Mouse (Mus musculus) spleen, adult 18-20 months (tissue): ENCODE results near the gene Atp6v0e.

ENCODE experiments used
- DNase-seq, 2 experiments: peaks; one replicate each; pipeline ENCODE4 v3.0.0; 2022; ENCODE audit warnings: mixed read lengths in 2 of 2

Gene Atp6v0e

DNA sequence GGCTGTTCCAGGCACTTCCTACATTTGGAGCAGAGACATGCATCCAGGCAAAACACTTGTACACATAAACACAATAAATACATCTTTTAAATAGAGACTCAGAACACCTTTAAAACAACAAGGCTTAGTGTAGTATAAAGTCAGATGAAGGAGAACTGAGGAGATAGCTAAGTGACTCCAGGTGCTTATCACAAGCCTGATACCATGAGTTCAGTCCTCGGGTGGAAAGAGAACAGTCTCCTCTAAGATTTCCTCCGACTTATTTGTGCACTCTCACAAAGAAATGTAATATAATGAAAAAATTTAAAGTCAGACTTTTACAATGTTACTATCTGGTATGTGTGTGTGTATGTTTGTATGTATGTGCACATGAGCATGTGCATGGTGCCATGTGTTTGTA lies 58.8 kb downstream of the Atp6v0e start:
- DNase-seq = no peak

DNA sequence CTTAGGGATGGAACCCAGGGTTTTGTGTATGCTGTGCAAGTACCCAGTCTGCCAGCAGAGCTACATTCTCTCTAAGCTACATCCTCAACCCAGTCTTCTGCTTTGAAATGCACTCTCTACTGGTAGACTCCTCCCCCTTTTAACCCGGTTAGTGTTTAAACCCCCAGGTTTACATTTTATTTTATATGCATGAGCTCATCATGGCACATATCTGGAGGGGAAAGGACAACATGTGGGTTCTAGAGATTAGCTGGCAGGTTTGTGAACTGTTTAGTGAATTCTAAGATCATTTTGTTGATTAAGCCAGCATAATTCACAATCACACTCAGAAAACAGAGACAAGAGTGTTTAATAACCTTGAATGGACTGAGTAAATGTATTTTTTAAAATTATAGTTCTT lies 61.8 kb downstream of the Atp6v0e start:
- no peak for DNase-seq

DNA sequence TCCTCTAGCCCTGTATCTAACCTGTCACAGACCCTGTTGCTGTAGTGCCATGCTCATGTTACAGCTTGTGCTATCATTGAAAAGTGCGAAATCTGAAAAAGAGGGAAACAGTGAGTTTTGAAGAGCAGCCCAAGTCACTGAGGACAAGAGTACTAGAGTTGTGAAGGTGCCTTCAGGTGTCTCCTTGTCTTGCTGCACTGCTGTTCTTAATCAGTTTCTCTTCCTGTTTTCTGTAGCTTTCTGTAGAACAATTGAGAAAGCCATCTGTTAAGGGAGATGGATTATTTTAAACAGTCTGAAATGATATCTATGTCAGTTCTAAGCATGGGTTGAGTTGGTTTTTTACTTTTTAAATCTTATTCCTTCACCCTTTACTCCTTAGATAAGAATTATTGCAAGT lies 63.6 kb downstream of the Atp6v0e start:
- no peak for DNase-seq

DNA sequence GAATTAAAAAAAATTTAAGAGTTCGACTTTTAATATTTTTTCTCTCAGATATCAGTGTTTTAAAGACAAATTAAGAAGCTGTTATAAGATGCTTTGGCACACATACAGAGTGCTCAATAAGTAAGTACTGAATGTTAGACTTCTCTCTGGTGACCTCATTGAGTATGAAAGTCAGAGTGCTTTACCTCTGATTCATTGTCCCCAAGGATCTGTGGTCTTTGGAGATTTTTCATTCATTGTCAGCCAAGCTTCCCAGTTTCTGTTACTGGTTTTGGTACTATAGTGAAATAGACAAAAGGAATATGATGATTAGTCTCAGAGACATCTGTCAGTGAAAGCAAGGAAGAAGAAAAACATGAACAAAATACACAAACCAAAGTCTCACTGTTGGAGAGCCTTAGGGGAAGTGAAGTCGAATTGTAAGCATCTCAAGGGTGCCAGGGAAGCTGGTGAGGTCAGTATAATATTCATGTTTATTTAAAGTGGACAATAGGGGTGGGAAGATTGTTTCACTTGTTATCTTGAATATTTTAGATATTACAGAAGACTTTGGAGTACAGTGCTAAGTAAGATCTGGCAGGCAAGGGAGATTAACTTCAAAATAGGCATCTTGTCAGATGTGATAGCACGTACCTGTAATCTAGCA lies 64.2 kb downstream of the Atp6v0e start:
- no peak for DNase-seq

DNA sequence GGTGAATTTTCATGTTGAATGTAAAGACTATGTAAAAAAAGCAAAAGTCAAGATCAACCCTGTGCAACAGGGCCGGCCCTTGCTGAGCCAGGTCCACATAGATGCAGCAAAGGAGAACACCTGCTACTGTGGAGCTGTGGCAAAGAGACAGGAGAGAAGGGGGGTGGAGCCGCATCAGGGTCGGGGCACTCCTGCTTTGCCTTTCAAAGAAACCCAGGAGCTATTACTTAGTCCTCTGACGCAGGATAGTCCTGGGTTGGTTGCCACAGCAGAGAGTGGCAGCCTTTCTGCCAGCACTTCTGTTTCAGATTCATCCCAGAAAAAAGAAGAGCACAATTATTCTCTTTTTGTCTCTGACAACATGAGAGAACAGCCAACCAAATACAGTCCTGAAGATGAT lies 79.5 kb downstream of the Atp6v0e start:
- no peak for DNase-seq

DNA sequence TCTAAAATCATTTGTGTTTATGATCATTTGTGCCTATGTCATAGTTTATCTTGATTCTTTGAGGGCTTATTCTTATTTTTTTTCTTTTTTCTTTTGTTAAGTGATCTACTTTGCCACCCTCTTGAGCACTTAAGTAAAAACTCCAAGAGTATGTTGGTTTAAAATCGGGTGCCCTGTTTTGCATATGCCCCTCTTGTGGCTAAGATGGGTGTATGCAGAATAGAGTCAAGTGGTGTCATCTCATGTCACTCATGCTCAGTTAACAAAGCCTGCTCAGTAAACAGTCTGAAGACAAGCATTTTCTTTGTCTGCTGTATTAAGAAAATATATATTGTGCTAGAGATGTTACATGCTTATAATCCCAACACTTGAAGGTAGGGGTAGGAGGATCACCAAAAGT lies 80.3 kb downstream of the Atp6v0e start:
- no peak for DNase-seq
